Mouse (Mus musculus) kidney, embryonic 14.5 days (tissue): Measurements from ENCODE around the gene Kat14. TPM values are rescaled to one million over a fixed set of nuclear protein-coding genes. Genes with fewer than 3 reads are reported as not detected.

Experiments
- ATAC-seq: fragments of 200-750 bp; cut with Nextera tagmentation; 2 replicates; pipeline ENCODE4 v1.8.0; 2017; ENCODE audit warnings: moderate number of reproducible peaks, mild to moderate bottlenecking, moderate TSS enrichment, moderate library complexity; ENCODE audit not compliant: low FRiP score, low TSS enrichment
- H3K27ac ChIP-seq: fragments of 300-500 bp; sonication (generic); 2 replicates; pipeline ENCODE4 v1.5.1; 2014; ENCODE audit warnings: low read depth, mild to moderate bottlenecking, low read length, moderate library complexity, mixed read lengths
- H3K27me3 ChIP-seq: fragments of 300-500 bp; sonication (generic); 2 replicates; pipeline ENCODE4 v1.6.1; 2014; ENCODE audit warnings: mild to moderate bottlenecking, low read length; ENCODE audit not compliant: control insufficient read depth, insufficient read depth
- H3K36me3 ChIP-seq: fragments of 300-500 bp; sonication (generic); 2 replicates; pipeline ENCODE4 v1.6.1; 2014; ENCODE audit warnings: low read length, mixed read lengths; ENCODE audit not compliant: control insufficient read depth, insufficient read depth
- H3K4me1 ChIP-seq: fragments of 300-500 bp; sonication (generic); 2 replicates; pipeline ENCODE4 v1.6.1; 2014; ENCODE audit warnings: low read length, mixed read lengths; ENCODE audit not compliant: control insufficient read depth, insufficient read depth
- H3K4me2 ChIP-seq: fragments of 300-500 bp; sonication (generic); replicated peaks from 2 replicates; pipeline ENCODE4 v1.6.1; 2014; ENCODE audit warnings: low read depth, mild to moderate bottlenecking, low read length
- H3K4me3 ChIP-seq: fragments of 300-500 bp; sonication (generic); 2 replicates; pipeline ENCODE4 v1.5.1; 2014; ENCODE audit warnings: mild to moderate bottlenecking, low read length
- H3K9ac ChIP-seq: fragments of 300-500 bp; sonication (generic); 2 replicates; pipeline ENCODE4 v1.6.1; 2014; ENCODE audit warnings: low read depth, mild to moderate bottlenecking, low read length, moderate library complexity
- H3K9me3 ChIP-seq: fragments of 300-500 bp; sonication (generic); 2 replicates; pipeline ENCODE4 v1.6.1; 2016; ENCODE audit warnings: low read length; ENCODE audit not compliant: control insufficient read depth
- WGBS: fragments of 180-500 bp; shearing (Covaris S2); extraction: QIAGEN DNeasy Blood & Tissue Kit; methylation state at CpG from one replicate; pipeline ENCODE4 v1.1.7; 2014; 5-methylcytosine and 5-hydroxymethylcytosine counted together
- polyA plus RNA-seq: library from polyadenylated mRNA; unstranded; fragments of >200 nt; fragmentation: Nextera tagmentation; extraction: Ambion mirVana; gene quantifications from 2 replicates; pipeline ENCODE4 v1.2.1, GENCODE M21; 2014

Kat14 gene
- polyA plus RNA-seq, 1 experiment from 2014 or later, result 47.5 TPM

DNA sequence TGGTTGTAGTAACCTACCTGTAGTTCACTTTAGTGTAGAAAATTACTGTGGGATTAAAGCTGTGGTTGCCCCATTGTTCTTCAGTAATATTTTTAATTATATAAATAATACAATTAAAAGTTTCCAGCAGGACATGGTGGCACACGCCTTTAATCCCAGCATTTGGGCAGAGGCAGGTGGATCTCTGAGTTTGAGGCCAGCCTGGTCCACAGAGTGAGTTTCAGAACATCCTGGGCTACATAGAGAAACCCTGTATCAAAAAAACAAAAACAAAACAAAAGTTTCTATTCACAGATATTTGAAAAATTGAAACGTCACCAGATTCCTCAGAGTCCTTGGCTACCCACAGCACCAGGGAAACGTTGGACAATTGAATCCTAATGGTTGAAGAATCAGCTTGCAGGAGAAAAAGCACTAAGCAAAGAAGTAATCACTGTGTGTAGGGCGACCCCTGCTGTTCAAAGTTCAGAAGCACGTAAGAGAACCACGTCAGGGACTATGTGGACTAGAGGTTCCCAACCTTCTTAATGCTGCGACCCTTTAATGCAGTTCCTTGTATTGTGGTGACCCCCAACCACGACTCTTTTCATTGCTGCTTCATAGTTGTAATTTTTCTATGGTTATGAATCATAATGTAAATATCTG is 83.7 kb downstream of the Kat14 start:
- Histone ChIP-seq H3K4me1 (no peaks in the 10 kb centered on the region), H3K4me2 (no peak overlapping the region), H3K9ac (no peak overlapping the region), H3K27ac (no peak overlapping the region), H3K36me3 (no peaks in the 10 kb centered on the region), H3K4me3 (no peak overlapping the region), H3K27me3 (no peaks in the 10 kb centered on the region), H3K9me3 (no peaks in the 10 kb centered on the region)
- ATAC-seq, result peak; percentile 79
- 10% methylated on average over 8 of the region's 8 CpGs for WGBS

Other genes starting within 250 kb of the Kat14 start
- 20.2 and 21.9 TPM in 2 replicates for gene Mgme1, start 98.3 kb upstream of the Kat14 start, polyA plus RNA-seq
- gene Snx5, start 98.1 kb upstream of the Kat14 start, polyA plus RNA-seq, result 138 and 155 TPM in 2 replicates
- gene Ovol2, start 36.8 kb upstream of the Kat14 start, polyA plus RNA-seq, result 1.8 and 2.1 TPM in 2 replicates
- gene Pet117, start within 50 bp of the Kat14 start, polyA plus RNA-seq, result not detected in 2 replicates
- 2.2 and 4.1 TPM in 2 replicates for gene Dzank1, start 158.4 kb downstream of the Kat14 start, polyA plus RNA-seq
- 26.7 and 34.2 TPM in 2 replicates for gene Polr3f, start 158.7 kb downstream of the Kat14 start, polyA plus RNA-seq
- 67.1 and 84.7 TPM in 2 replicates for gene Rbbp9, start 181.9 kb downstream of the Kat14 start, polyA plus RNA-seq
- 59.9 and 93.5 TPM in 2 replicates for gene Sec23b, start 187.2 kb downstream of the Kat14 start, polyA plus RNA-seq
- gene Smim26, start 225.1 kb downstream of the Kat14 start, polyA plus RNA-seq, result 41.8 and 61.3 TPM in 2 replicates
- 47.9 and 50.0 TPM in 2 replicates for gene Dtd1, start 230.9 kb downstream of the Kat14 start, polyA plus RNA-seq